Mouse (Mus musculus): ENCODE data around the gene Ptprg. TPM values are rescaled to one million over a fixed set of nuclear protein-coding genes. Genes with fewer than 3 reads are reported as not detected.

The Ptprg gene
- polyA plus RNA-seq, 1 experiment: 22.0 TPM

GRCm38 (mm10) chr14:11731223-11731920, 178.0 kb downstream of the Ptprg start:
- no peak for TF ChIP-seq POLR2A (IDR thresholded peaks at IDR 0.05; ENCODE audit: borderline replicate concordance, insufficient read depth, low read length)
- no peak for TF ChIP-seq CTCF (IDR thresholded peaks at IDR 0.05; ENCODE audit: borderline replicate concordance, insufficient read depth, low read depth, low read length)
- H3K27ac ChIP-seq (ENCODE audit: insufficient read depth, low read length): no peak overlapping the region
- no peaks in the 10 kb centered on the region for H3K27me3 ChIP-seq (ENCODE audit: control insufficient read depth, insufficient read depth, low read length)
- H3K4me3 ChIP-seq (replicated peaks; ENCODE audit: insufficient read depth, low read depth, low read length): no peak overlapping the region
- WGBS: 84% methylated on average over 7 of the region's 7 CpGs
- no peak for DNase-seq
- H3K4me1 ChIP-seq (ENCODE audit: control insufficient read depth, insufficient read depth, low read length): no peaks in the 10 kb centered on the region

GRCm38 (mm10) chr14:11732376-11732775, 179.0 kb downstream of the Ptprg start:
- Histone ChIP-seq H3K27me3 (ENCODE audit: control insufficient read depth, insufficient read depth, low read length) (no peaks in the 10 kb centered on the region), H3K4me3 (replicated peaks; ENCODE audit: insufficient read depth, low read depth, low read length) (no peak overlapping the region), H3K27ac (ENCODE audit: insufficient read depth, low read length) (no peak overlapping the region), H3K4me1 (ENCODE audit: control insufficient read depth, insufficient read depth, low read length) (no peaks in the 10 kb centered on the region)
- DNase-seq: no peak
- TF ChIP-seq POLR2A (IDR thresholded peaks at IDR 0.05; ENCODE audit: borderline replicate concordance, insufficient read depth, low read length): no peak
- no peak for TF ChIP-seq CTCF (IDR thresholded peaks at IDR 0.05; ENCODE audit: borderline replicate concordance, insufficient read depth, low read depth, low read length)

GRCm38 (mm10) chr14:11743726-11744125, 190.4 kb downstream of the Ptprg start:
- 98% methylated on average over 1 of the region's 1 CpGs for WGBS
- H3K27ac ChIP-seq (ENCODE audit: insufficient read depth, low read length): no peak overlapping the region
- no peaks in the 10 kb centered on the region for H3K4me1 ChIP-seq (ENCODE audit: control insufficient read depth, insufficient read depth, low read length)
- H3K4me3 ChIP-seq (replicated peaks; ENCODE audit: insufficient read depth, low read depth, low read length): no peak overlapping the region
- no peak for DNase-seq
- TF ChIP-seq CTCF (IDR thresholded peaks at IDR 0.05; ENCODE audit: borderline replicate concordance, insufficient read depth, low read depth, low read length) (no peak), POLR2A (IDR thresholded peaks at IDR 0.05; ENCODE audit: borderline replicate concordance, insufficient read depth, low read length) (no peak)
- H3K27me3 ChIP-seq (ENCODE audit: control insufficient read depth, insufficient read depth, low read length): no peaks in the 10 kb centered on the region

GRCm38 (mm10) chr14:11752678-11753077, 199.3 kb downstream of the Ptprg start:
- DNase-seq: no peak
- 92% methylated on average over 8 of the region's 8 CpGs for WGBS
- TF ChIP-seq POLR2A (IDR thresholded peaks at IDR 0.05; ENCODE audit: borderline replicate concordance, insufficient read depth, low read length) (no peak), CTCF (IDR thresholded peaks at IDR 0.05; ENCODE audit: borderline replicate concordance, insufficient read depth, low read depth, low read length) (no peak)
- Histone ChIP-seq H3K4me3 (replicated peaks; ENCODE audit: insufficient read depth, low read depth, low read length) (no peak overlapping the region), H3K27ac (ENCODE audit: insufficient read depth, low read length) (no peak overlapping the region), H3K4me1 (ENCODE audit: control insufficient read depth, insufficient read depth, low read length) (no peaks in the 10 kb centered on the region), H3K27me3 (ENCODE audit: control insufficient read depth, insufficient read depth, low read length) (no peaks in the 10 kb centered on the region)

- no peaks in the 10 kb centered on the region for H3K27me3 ChIP-seq (ENCODE audit: control insufficient read depth, insufficient read depth, low read length)
- no peak overlapping the region for H3K4me3 ChIP-seq (replicated peaks; ENCODE audit: insufficient read depth, low read depth, low read length)
- 90% methylated on average over 4 of the region's 4 CpGs for WGBS
- TF ChIP-seq CTCF (IDR thresholded peaks at IDR 0.05; ENCODE audit: borderline replicate concordance, insufficient read depth, low read depth, low read length): no peak
- H3K4me1 ChIP-seq (ENCODE audit: control insufficient read depth, insufficient read depth, low read length): no peaks in the 10 kb centered on the region
- no peak for DNase-seq
- no peak overlapping the region for H3K27ac ChIP-seq (ENCODE audit: insufficient read depth, low read length)
These were observed 201.3 kb downstream of the Ptprg start for GRCm38 (mm10) chr14:11754656-11755055.

GRCm38 (mm10) chr14:11758185-11758584, 204.9 kb downstream of the Ptprg start:
- Histone ChIP-seq H3K27me3 (ENCODE audit: control insufficient read depth, insufficient read depth, low read length) (no peaks in the 10 kb centered on the region), H3K27ac (ENCODE audit: insufficient read depth, low read length) (no peak overlapping the region), H3K4me1 (ENCODE audit: control insufficient read depth, insufficient read depth, low read length) (peaks cover 2% of the 10 kb centered on the region), H3K4me3 (replicated peaks; ENCODE audit: insufficient read depth, low read depth, low read length) (no peak overlapping the region)
- TF ChIP-seq POLR2A (IDR thresholded peaks at IDR 0.05; ENCODE audit: borderline replicate concordance, insufficient read depth, low read length) (no peak), CTCF (IDR thresholded peaks at IDR 0.05; ENCODE audit: borderline replicate concordance, insufficient read depth, low read depth, low read length) (no peak)
- WGBS: 95% methylated on average over 6 of the region's 6 CpGs
- no peak for DNase-seq

GRCm38 (mm10) chr14:11759356-11759755, 206.0 kb downstream of the Ptprg start:
- Histone ChIP-seq H3K27ac (ENCODE audit: insufficient read depth, low read length) (no peak overlapping the region), H3K4me1 (ENCODE audit: control insufficient read depth, insufficient read depth, low read length) (peaks cover 2% of the 10 kb centered on the region), H3K4me3 (replicated peaks; ENCODE audit: insufficient read depth, low read depth, low read length) (no peak overlapping the region), H3K27me3 (ENCODE audit: control insufficient read depth, insufficient read depth, low read length) (no peaks in the 10 kb centered on the region)
- no peak for DNase-seq
- TF ChIP-seq POLR2A (IDR thresholded peaks at IDR 0.05; ENCODE audit: borderline replicate concordance, insufficient read depth, low read length) (no peak), CTCF (IDR thresholded peaks at IDR 0.05; ENCODE audit: borderline replicate concordance, insufficient read depth, low read depth, low read length) (no peak)
- whole genome bisulfite sequencing: 98% methylated on average over 1 of the region's 1 CpGs

GRCm38 (mm10) chr14:11762995-11763394, 209.7 kb downstream of the Ptprg start:
- DNase-seq: no peak
- Histone ChIP-seq H3K27ac (ENCODE audit: insufficient read depth, low read length) (no peak overlapping the region), H3K27me3 (ENCODE audit: control insufficient read depth, insufficient read depth, low read length) (no peaks in the 10 kb centered on the region), H3K4me3 (replicated peaks; ENCODE audit: insufficient read depth, low read depth, low read length) (no peak overlapping the region), H3K4me1 (ENCODE audit: control insufficient read depth, insufficient read depth, low read length) (peaks cover 7% of the 10 kb centered on the region)
- TF ChIP-seq CTCF (IDR thresholded peaks at IDR 0.05; ENCODE audit: borderline replicate concordance, insufficient read depth, low read depth, low read length): no peak
- TF ChIP-seq POLR2A (IDR thresholded peaks at IDR 0.05; ENCODE audit: borderline replicate concordance, insufficient read depth, low read length): no peak
- WGBS: 92% methylated on average over 7 of the region's 7 CpGs

Data from cerebellum, adult 2 months (tissue).